Mouse (Mus musculus) megakaryocyte-erythroid progenitor cell, adult 5-6 weeks (primary cell): ENCODE measurements around the gene Pkd2l1. TPM values are rescaled to one million over a fixed set of nuclear protein-coding genes. Genes with fewer than 3 reads are reported as not detected.

Source experiments
- ATAC-seq: replicated peaks from 2 replicates; pipeline ENCODE4 v1.8.0; 2016; ENCODE audit warnings: mild to moderate bottlenecking, inconsistent platforms; ENCODE audit not compliant: severe bottlenecking, poor library complexity, low FRiP score, low TSS enrichment
- total RNA-seq, 2 experiments: library from RNA; stranded (forward) in 1 of 2; stranded (reverse) in 1 of 2; fragments of 200-1000, 215-1000 nt in 1 of 2; fragments of >200 nt in 1 of 2; fragmentation: Nextera tagmentation in 1 of 2; gene quantifications; 2 replicates each; pipeline ENCODE4 v1.2.3; 2014 to 2017

Gene Pkd2l1
- total RNA-seq, 2 experiments from 2014 or later: 0.04 TPM; not detected in 1

DNA sequence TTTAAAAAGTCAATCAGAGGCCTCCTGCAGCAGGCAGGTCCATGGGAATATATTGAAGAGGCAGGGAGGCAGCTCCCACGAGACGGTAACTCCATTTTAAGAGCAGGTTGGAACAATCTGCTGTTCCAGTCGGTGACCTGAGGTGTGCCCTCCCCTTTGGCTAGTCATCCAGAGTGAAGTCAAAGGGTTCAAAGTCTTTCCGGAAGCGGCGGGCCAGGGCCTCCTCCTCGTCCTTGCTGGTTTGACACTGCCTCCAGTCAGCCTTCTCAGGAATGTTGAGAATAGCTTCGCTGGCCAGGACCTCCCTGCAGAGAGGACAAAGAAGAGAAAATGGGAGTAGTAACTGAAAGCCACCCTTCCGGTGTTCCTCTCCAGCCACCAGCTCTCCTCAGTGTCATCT, 81.9 kb downstream of the Pkd2l1 start:
- no peak for ATAC-seq

- no peak for ATAC-seq
Observed at GRCm38 (mm10) chr19:44108996-44109395, 83.2 kb downstream of the Pkd2l1 start.

DNA sequence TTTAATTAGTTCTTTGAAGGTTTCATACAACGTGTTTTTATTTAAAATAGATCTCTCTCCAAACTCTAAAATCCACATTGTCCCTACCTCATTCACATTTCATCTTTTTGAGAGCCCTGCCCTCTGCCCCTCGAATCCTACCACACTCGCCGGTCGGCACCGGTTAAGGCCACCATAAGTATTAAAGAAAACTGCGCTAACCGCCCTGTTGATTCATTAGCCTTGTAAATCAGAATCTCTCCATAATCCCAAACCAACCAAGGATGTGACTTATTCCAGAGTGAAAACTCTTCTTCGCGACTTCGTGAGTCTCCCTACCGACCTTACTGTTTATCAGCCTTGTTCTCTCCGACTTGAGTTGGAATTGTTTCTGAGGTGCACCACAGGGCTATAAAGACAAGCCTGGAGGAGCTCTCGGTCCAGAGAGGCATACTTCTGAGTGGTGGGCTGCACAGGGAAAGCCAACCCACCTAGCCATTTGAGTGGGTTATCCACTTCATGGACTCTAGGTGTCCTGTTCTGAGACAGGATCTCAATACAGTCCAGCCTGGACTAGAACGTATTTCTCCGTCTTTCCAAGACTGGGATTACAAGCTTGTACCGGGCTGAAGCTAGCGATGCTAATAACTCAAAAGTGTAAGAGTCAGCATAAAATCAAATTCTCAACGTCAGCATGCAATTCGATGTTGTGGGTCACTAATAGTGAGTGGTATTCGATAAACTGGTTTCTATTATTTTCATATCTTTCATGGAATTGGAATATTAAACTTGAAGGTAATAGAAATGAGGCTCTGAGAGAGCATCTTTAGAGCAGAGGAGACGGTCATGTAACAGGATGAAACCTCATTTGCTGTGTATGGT, 84.4 kb downstream of the Pkd2l1 start:
- ATAC-seq: no peak

GRCm38 (mm10) chr19:44106831-44107660, 85.2 kb downstream of the Pkd2l1 start, which contains the start of gene Chuk:
Gene Chuk (minus strand): TSS chr19:44107480.
- peak; percentile 92 for ATAC-seq

GRCm38 (mm10) chr19:44104393-44104792, 87.8 kb downstream of the Pkd2l1 start:
- no peak for ATAC-seq

- ATAC-seq: no peak
Observed at GRCm38 (mm10) chr19:44103001-44103400, 89.2 kb downstream of the Pkd2l1 start.

GRCm38 (mm10) chr19:44100840-44101239, 91.4 kb downstream of the Pkd2l1 start:
- ATAC-seq: peak; percentile 87

Other genes starting within 250 kb of the Pkd2l1 start
- gene Cpn1, start 205.9 kb downstream of the Pkd2l1 start, total RNA-seq (2014; fragmentation: Nextera tagmentation): not detected in 2 replicates
- gene Cpn1, start 205.9 kb downstream of the Pkd2l1 start, total RNA-seq (2017): not detected in 2 replicates
- gene Cyp2c23, start 163.2 kb downstream of the Pkd2l1 start, total RNA-seq (2014; fragmentation: Nextera tagmentation): not detected in 2 replicates
- not detected in 2 replicates for gene Cyp2c23, start 163.2 kb downstream of the Pkd2l1 start, total RNA-seq (2017)
- 20.0 and 27.8 TPM in 2 replicates for gene Erlin1, start 122.7 kb downstream of the Pkd2l1 start, total RNA-seq (2014; fragmentation: Nextera tagmentation)
- gene Erlin1, start 122.7 kb downstream of the Pkd2l1 start, total RNA-seq (2017): 18.7 and 19.3 TPM in 2 replicates
- 51.8 and 62.3 TPM in 2 replicates for gene Chuk, start 85.0 kb downstream of the Pkd2l1 start, total RNA-seq (2014; fragmentation: Nextera tagmentation)
- gene Chuk, start 85.0 kb downstream of the Pkd2l1 start, total RNA-seq (2017): 66.0 and 75.8 TPM in 2 replicates
- 52.6 and 56.0 TPM in 2 replicates for gene Cwf19l1, start 56.6 kb downstream of the Pkd2l1 start, total RNA-seq (2014; fragmentation: Nextera tagmentation)
- gene Cwf19l1, start 56.6 kb downstream of the Pkd2l1 start, total RNA-seq (2017): 37.2 and 68.7 TPM in 2 replicates
- gene Bloc1s2, start 46.0 kb downstream of the Pkd2l1 start, total RNA-seq (2014; fragmentation: Nextera tagmentation): 65.5 and 75.1 TPM in 2 replicates
- gene Bloc1s2, start 46.0 kb downstream of the Pkd2l1 start, total RNA-seq (2017): 33.0 and 53.6 TPM in 2 replicates
- not detected in 2 replicates for gene Scd3, start 10.8 kb upstream of the Pkd2l1 start, total RNA-seq (2014; fragmentation: Nextera tagmentation)
- not detected in 2 replicates for gene Scd3, start 10.8 kb upstream of the Pkd2l1 start, total RNA-seq (2017)
- gene Scd2, start 101.2 kb upstream of the Pkd2l1 start, total RNA-seq (2014; fragmentation: Nextera tagmentation): 56.2 and 62.2 TPM in 2 replicates
- 71.9 and 90.7 TPM in 2 replicates for gene Scd2, start 101.2 kb upstream of the Pkd2l1 start, total RNA-seq (2017)
- 0.69 and 2.1 TPM in 2 replicates for gene Scd4, start 140.7 kb upstream of the Pkd2l1 start, total RNA-seq (2014; fragmentation: Nextera tagmentation)
- gene Scd4, start 140.7 kb upstream of the Pkd2l1 start, total RNA-seq (2017): 0.38 TPM in 1 of 2 replicates, not detected in the other
- gene Scd1, start 215.4 kb upstream of the Pkd2l1 start, total RNA-seq (2014; fragmentation: Nextera tagmentation): 14.0 and 16.2 TPM in 2 replicates
- gene Scd1, start 215.4 kb upstream of the Pkd2l1 start, total RNA-seq (2017): 4.3 and 18.8 TPM in 2 replicates